Mouse (Mus musculus): ENCODE data around the gene Psmd5. TPM values are rescaled to one million over a fixed set of nuclear protein-coding genes. Genes with fewer than 3 reads are reported as not detected.
"Not testable (repeated sequence)": the region's sequence is repeated elsewhere in the genome, so short reads cannot be mapped to it uniquely, and the experiment has no call there.

Psmd5 gene
- polyA plus RNA-seq, 1 experiment from 2014 or later, result 60.0 TPM

DNA sequence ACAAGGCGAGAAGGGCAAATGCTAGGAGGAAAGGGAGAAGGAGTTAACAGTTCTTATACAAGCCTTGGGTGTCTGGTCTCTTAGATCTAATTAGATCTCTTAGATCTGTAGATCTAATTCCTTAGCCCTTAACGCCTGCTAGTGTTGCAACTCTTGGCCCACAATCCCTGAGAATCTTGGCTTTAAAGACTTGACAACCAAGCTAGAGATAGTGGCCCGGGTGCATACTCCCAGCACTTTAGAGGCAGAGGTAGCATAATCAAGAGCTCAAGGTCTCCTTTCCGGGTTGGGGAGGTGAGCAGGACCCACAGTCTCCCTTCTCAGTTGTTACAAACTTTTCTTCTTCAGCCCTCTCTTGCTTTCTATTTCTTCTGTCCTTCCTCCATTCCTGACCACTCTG is 47.2 kb downstream of the Psmd5 start:
- ATAC-seq (ENCODE audit: insufficient number of reproducible peaks, low FRiP score), result no peak
- Histone ChIP-seq H3K4me3 (no peak overlapping the region), H3K27me3 (replicated peaks) (peaks cover 8% of the 10 kb centered on the region; the same call in 1 of the 2 replicates), H3K9ac (no peak overlapping the region), H3K36me3 (peaks cover 2% of the 10 kb centered on the region), H3K4me2 (no peak overlapping the region), H3K4me1 (replicated peaks) (peaks cover 14% of the 10 kb centered on the region), H3K9me3 (replicated peaks) (no peaks in the 10 kb centered on the region; the same call in 1 of the 2 replicates), H3K27ac (ENCODE audit: poor library complexity, severe bottlenecking) (no peak overlapping the region)
- whole genome bisulfite sequencing, result 80% methylated on average over 4 of the region's 4 CpGs

DNA sequence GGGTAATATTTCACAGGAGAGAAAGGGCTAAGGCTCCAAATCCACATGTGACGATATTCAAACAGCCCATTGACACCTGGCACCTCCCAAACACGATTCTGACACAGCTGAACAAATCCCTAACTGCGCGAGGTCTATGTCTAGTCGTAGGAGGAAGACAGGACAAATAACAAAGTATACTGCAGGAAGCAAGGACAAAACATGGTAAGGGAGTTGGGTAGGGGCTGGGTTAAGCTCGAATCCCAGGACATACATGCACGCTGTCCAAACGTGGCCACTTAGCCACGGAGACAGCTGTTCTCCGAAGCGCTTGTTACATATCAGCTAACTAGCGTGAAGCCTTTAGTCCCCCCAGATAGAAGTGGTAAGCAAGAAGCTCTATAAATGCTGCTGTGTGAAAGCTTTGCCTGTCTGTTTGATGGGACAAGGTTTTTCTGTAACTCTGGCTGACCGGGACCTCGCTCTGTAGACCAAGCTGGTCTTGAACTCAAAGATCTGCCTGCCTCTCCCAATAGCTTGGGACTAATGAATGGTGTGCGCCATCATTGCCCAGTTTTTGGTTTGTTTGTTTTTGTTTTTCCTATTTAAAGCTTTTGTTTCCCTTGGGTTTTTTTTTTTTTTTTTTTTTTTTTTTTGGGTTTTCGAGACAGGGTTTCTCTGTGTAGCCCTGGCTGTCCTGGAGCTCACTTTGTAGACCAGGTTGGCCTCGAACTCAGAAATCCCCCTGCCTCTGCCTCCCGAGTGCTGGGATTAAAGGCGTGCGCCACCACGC is 48.1 kb downstream of the Psmd5 start:
- 0 out of 2 replicates have a peak overlapping the region, but pooled peaks have one; percentile 58 for H3K9ac ChIP-seq
- WGBS, result 35% methylated on average over 20 of the region's 21 CpGs
- H3K27ac ChIP-seq (ENCODE audit: poor library complexity, severe bottlenecking), result no peak overlapping the region; the same call in 1 of the 2 replicates
- H3K4me3 ChIP-seq, result peak overlapping the region; percentile 92
- H3K27me3 ChIP-seq (replicated peaks), result peaks cover 8% of the 10 kb centered on the region; the same call in 1 of the 2 replicates
- no peak for ATAC-seq (ENCODE audit: insufficient number of reproducible peaks, low FRiP score)
- H3K4me1 ChIP-seq (replicated peaks), result peaks cover 14% of the 10 kb centered on the region
- peaks cover 8% of the 10 kb centered on the region for H3K36me3 ChIP-seq
- H3K4me2 ChIP-seq, result peak overlapping the region; percentile 92
- H3K9me3 ChIP-seq (replicated peaks), result no peaks in the 10 kb centered on the region; the same call in 1 of the 2 replicates

DNA sequence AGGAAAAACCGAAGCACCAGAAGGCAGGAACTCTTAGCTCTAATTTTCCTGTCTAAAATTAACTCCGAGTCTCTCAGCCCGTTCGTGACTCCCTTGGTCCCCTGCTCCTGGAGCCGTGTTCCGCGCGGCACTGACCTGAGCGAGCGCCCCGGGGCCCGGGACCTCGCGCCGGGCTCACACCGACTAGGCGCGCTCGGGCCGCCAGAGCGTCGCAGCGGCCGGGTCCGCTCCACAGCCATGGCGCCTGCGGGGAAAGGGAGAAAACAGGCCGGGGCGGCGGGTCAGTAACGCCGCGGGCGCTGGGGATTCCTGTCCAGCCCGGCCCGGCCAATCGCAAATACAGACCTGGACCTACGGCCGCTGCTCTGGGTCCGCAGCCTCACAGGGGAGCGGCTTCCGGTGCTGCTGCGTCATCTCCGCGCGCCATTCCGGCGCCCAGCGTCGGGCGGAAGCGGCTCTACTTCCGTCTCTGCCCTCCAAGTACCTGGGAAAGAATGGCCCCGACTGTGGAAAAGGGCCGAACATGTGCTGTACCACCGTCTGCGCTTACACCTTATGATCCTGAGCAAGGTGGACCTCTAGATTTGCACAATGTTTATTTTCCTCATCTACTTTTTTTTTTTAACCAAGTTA is 48.8 kb downstream of the Psmd5 start, which contains the start of gene Fbxw2:
Gene Fbxw2, minus strand, starts transcription at position 485 of the 633 bp plus-strand sequence.
- Histone ChIP-seq H3K4me2 (peak within 1 kb of the TSS; percentile 92), H3K36me3 (peaks cover 12% of the 10 kb centered on the region), H3K4me1 (replicated peaks) (peaks cover 14% of the 10 kb centered on the region), H3K9ac (peak within 1 kb of the TSS; percentile 97), H3K4me3 (peak within 1 kb of the TSS; percentile 92), H3K27ac (ENCODE audit: poor library complexity, severe bottlenecking) (peak within 1 kb of the TSS; percentile 84), H3K9me3 (replicated peaks) (no peaks in the 10 kb centered on the region; the same call in 1 of the 2 replicates), H3K27me3 (replicated peaks) (peaks cover 8% of the 10 kb centered on the region; the same call in 1 of the 2 replicates)
- WGBS, result under 1% methylated on average over 57 of the region's 57 CpGs
- peak; percentile 95 for ATAC-seq (ENCODE audit: insufficient number of reproducible peaks, low FRiP score)

DNA sequence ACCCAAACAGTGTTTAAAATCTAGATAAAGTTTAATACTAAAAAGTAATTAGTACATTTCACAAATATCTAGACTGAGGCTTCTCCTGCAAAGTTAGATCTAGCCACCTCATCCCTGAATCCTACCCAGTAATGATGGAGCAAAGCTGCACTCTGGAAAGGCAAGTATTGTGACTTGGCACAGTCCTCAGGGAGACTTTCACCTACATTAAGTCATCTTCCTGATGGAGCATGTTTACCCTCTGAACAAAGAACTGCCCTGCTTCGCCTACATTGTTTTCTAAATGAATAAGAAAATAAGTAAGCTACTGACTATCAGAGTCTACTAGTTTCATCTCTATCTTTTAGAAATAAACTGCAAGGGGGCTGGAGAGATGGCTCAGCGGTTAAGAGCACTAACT is 56.3 kb downstream of the Psmd5 start:
- ATAC-seq (ENCODE audit: insufficient number of reproducible peaks, low FRiP score), result no peak
- Histone ChIP-seq H3K36me3 (peaks cover 59% of the 10 kb centered on the region), H3K4me2 (no peak overlapping the region), H3K4me1 (replicated peaks) (no peaks in the 10 kb centered on the region), H3K9ac (no peak overlapping the region), H3K27ac (ENCODE audit: poor library complexity, severe bottlenecking) (no peak overlapping the region), H3K4me3 (no peak overlapping the region), H3K27me3 (replicated peaks) (no peaks in the 10 kb centered on the region), H3K9me3 (replicated peaks) (no peaks in the 10 kb centered on the region)
- WGBS, result 90% methylated on average over 2 of the region's 2 CpGs

DNA sequence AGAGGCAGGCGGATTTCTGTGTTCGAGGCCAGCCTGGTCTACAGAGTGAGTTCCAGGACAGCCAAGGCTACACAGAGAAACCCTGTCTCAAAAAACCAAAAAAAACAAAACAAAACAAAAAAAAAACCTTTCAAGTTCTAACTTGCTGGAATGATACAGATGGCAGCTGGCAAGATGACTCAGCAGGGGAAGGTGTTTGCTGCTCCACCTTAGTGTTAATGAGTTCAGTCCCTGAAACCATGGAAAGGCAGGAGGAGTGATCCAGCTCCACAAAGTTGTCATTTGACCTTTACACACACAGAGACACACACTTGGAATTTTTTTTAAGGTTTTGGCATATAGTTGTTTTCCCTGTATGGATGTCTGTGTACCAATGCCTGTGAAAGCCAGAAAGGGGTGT is 58.9 kb downstream of the Psmd5 start:
- H3K4me2 ChIP-seq; H3K27me3 ChIP-seq (replicated peaks); ATAC-seq (ENCODE audit: insufficient number of reproducible peaks, low FRiP score); H3K4me1 ChIP-seq (replicated peaks); H3K9me3 ChIP-seq (replicated peaks); H3K9ac ChIP-seq; H3K27ac ChIP-seq (ENCODE audit: poor library complexity, severe bottlenecking); H3K4me3 ChIP-seq: not testable (repeated sequence)
- 93% methylated on average over 2 of the region's 2 CpGs for WGBS
- peaks cover 62% of the 10 kb centered on the region for H3K36me3 ChIP-seq

DNA sequence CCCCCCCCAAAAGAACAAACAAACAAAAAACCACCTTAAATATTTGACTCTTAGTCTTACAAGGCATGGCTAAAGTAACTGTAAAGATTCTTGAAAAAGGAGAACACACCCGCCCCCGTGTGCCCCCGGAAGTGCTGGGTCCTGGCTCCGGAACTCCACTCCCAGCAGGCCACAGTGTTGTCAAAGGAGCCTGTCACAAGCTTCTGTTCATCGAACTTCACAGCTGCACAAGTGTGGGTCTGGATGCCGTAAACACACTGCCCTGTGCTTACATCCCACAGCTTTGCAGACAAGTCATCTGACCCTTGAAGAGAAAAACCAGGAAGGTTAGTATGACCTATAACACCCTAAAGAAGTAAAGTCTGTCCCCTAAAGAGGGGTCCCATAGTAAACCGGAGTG is 62.1 kb downstream of the Psmd5 start:
- Histone ChIP-seq H3K9ac (no peak overlapping the region), H3K27ac (ENCODE audit: poor library complexity, severe bottlenecking) (no peak overlapping the region), H3K27me3 (replicated peaks) (no peaks in the 10 kb centered on the region), H3K36me3 (peaks cover 57% of the 10 kb centered on the region), H3K4me3 (no peak overlapping the region), H3K4me2 (no peak overlapping the region), H3K4me1 (replicated peaks) (no peaks in the 10 kb centered on the region), H3K9me3 (replicated peaks) (no peaks in the 10 kb centered on the region)
- no peak for ATAC-seq (ENCODE audit: insufficient number of reproducible peaks, low FRiP score)
- WGBS, result 82% methylated on average over 7 of the region's 7 CpGs

DNA sequence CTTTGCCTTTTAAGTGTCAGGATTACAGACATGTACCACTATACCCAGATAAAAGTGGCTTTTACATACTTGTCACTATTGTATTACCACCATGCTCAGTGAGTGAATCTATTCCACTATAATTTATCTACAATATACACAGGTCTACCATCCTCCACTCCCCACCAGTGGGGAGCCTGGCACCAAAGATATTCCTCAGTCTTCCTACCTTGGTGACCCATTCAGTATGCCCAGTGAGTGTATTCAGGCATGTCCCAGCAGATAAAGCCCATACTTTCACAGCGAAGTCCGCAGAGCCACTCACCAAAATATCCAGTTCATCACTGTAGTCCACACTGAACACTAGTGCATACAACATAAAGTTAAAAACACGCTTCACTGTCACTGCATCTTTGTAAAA is 64.0 kb downstream of the Psmd5 start:
- Histone ChIP-seq H3K27me3 (replicated peaks) (no peaks in the 10 kb centered on the region), H3K4me1 (replicated peaks) (peaks cover 2% of the 10 kb centered on the region; the same call in 1 of the 2 replicates), H3K9me3 (replicated peaks) (no peaks in the 10 kb centered on the region), H3K27ac (ENCODE audit: poor library complexity, severe bottlenecking) (no peak overlapping the region), H3K4me3 (no peak overlapping the region), H3K9ac (no peak overlapping the region), H3K4me2 (no peak overlapping the region), H3K36me3 (peaks cover 62% of the 10 kb centered on the region)
- 91% methylated on average over 3 of the region's 3 CpGs for WGBS
- no peak for ATAC-seq (ENCODE audit: insufficient number of reproducible peaks, low FRiP score)

DNA sequence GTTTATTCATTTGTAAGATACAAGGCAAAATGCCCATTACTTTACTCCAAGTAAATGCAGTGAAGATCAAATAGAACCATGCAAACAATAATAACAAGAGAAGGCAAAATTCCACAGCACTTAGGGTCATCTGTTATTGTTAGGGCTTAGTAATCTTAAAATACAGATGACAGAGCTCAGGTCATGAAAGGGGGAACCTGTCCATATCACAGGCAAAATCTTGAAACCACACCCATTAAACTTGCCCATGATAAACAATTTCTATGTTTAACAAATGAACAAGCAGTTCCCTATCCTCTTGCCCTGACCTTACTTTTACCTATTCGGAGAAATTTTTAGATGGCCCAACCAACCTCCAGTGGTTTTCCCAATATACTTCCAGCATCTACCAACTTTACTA is 65.2 kb downstream of the Psmd5 start:
- no peak for ATAC-seq (ENCODE audit: insufficient number of reproducible peaks, low FRiP score)
- 92% methylated on average over 1 of the region's 1 CpGs for WGBS
- Histone ChIP-seq H3K4me2 (no peak overlapping the region), H3K4me3 (no peak overlapping the region), H3K9me3 (replicated peaks) (no peaks in the 10 kb centered on the region), H3K27me3 (replicated peaks) (no peaks in the 10 kb centered on the region), H3K27ac (ENCODE audit: poor library complexity, severe bottlenecking) (no peak overlapping the region), H3K36me3 (peaks cover 61% of the 10 kb centered on the region), H3K4me1 (replicated peaks) (peaks cover 5% of the 10 kb centered on the region), H3K9ac (no peak overlapping the region)

DNA sequence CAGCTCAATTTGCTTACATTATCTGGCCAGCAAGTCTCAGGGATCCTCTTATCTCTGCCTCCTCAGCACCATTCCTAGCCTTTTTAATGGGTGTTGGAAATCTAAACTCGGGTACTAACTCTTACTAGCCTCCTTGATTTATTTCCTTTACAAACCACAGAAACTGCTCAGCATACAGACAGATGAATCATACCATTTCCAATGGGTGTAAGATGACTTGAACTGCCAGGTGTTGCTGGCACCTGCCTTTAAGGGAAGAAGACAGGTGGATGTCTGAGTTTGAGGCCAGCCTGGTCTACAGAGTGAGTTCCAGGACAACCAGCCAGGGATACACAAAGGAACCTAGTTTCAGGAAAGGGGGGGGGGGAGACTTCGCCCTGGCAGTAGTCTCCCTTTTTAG is 66.7 kb downstream of the Psmd5 start:
- H3K4me1 ChIP-seq (replicated peaks), result peaks cover 13% of the 10 kb centered on the region
- H3K27ac ChIP-seq (ENCODE audit: poor library complexity, severe bottlenecking), result no peak overlapping the region
- no peaks in the 10 kb centered on the region for H3K27me3 ChIP-seq (replicated peaks)
- ATAC-seq (ENCODE audit: insufficient number of reproducible peaks, low FRiP score), result no peak
- H3K9me3 ChIP-seq (replicated peaks), result no peaks in the 10 kb centered on the region
- WGBS, result 66% methylated on average over 2 of the region's 2 CpGs
- H3K36me3 ChIP-seq, result peaks cover 49% of the 10 kb centered on the region
- no peak overlapping the region for H3K4me3 ChIP-seq
- no peak overlapping the region for H3K9ac ChIP-seq
- no peak overlapping the region for H3K4me2 ChIP-seq

DNA sequence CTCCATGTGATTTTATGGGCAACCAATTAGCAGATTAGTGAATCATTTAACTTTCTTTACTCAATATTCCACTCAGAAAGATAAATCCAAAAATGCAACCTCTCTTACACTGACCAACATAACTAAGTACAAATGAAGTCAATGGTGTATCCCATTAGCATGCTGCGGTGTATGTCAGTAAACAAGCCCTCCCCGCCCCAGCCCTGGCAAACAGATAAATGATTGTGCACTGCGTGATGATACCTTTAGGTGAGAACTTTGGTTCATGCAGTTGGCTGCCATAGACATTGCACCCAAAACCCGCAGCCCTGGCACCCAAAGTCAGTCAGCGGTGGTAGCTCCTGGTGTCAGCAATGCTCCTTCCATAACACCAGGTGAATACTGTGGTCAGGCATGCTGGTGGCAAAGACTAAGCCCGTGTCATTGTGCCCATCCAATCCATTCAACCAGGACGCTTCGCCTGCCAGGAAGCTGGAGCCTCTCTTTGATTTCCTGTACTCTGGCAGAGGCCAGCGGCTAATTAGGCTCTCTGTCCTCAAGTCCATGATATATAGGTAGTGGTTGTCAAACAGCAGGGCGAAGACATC is 69.3 kb downstream of the Psmd5 start:
- no peak overlapping the region for H3K4me3 ChIP-seq
- ATAC-seq (ENCODE audit: insufficient number of reproducible peaks, low FRiP score), result no peak
- H3K27ac ChIP-seq (ENCODE audit: poor library complexity, severe bottlenecking), result no peak overlapping the region
- no peak overlapping the region for H3K9ac ChIP-seq
- H3K9me3 ChIP-seq (replicated peaks), result no peaks in the 10 kb centered on the region
- peaks cover 15% of the 10 kb centered on the region for H3K4me1 ChIP-seq (replicated peaks)
- peaks cover 31% of the 10 kb centered on the region for H3K36me3 ChIP-seq
- H3K4me2 ChIP-seq, result no peak overlapping the region
- H3K27me3 ChIP-seq (replicated peaks), result no peaks in the 10 kb centered on the region
- 90% methylated on average over 10 of the region's 10 CpGs for WGBS

DNA sequence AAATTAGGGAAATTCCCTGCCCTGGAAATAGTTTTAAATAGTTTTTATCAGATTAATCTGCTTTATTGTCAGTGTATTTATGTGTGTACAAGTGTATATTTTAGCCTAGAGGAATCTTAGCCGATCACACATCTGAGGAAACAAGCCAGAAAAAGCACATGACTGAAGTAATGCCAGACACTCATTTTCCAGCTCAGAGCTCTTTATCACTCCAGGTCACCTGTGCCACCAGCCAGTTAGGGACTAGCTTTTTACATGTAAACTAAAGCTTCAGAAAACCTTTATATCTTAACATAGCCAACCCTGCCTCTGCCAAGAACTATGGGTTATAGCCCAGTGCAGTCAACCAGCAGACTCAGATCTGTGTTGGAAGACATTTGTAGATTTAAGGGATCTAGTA is 70.0 kb downstream of the Psmd5 start:
- WGBS, result 53% methylated on average over 1 of the region's 1 CpGs
- ATAC-seq (ENCODE audit: insufficient number of reproducible peaks, low FRiP score), result no peak
- Histone ChIP-seq H3K9ac (no peak overlapping the region), H3K36me3 (peaks cover 28% of the 10 kb centered on the region), H3K4me3 (no peak overlapping the region), H3K4me2 (no peak overlapping the region), H3K27me3 (replicated peaks) (no peaks in the 10 kb centered on the region), H3K9me3 (replicated peaks) (no peaks in the 10 kb centered on the region), H3K27ac (ENCODE audit: poor library complexity, severe bottlenecking) (no peak overlapping the region), H3K4me1 (replicated peaks) (peaks cover 18% of the 10 kb centered on the region)

Measured in heart, embryonic 12.5 days (tissue).